Mouse (Mus musculus) B cell, adult (primary cell): ENCODE results near the gene Fopnl. TPM values are rescaled to one million over a fixed set of nuclear protein-coding genes. Genes with fewer than 3 reads are reported as not detected.

ENCODE experiments used
- total RNA-seq: library from RNA; stranded (reverse); gene quantifications from 4 replicates; pipeline ENCODE4 v1.2.4, GENCODE M21; 2023; ENCODE audit not compliant: inconsistent age

The Fopnl gene
- 32.9 to 38.6 TPM (median 34.7 TPM) in 4 replicates for total RNA-seq

DNA sequence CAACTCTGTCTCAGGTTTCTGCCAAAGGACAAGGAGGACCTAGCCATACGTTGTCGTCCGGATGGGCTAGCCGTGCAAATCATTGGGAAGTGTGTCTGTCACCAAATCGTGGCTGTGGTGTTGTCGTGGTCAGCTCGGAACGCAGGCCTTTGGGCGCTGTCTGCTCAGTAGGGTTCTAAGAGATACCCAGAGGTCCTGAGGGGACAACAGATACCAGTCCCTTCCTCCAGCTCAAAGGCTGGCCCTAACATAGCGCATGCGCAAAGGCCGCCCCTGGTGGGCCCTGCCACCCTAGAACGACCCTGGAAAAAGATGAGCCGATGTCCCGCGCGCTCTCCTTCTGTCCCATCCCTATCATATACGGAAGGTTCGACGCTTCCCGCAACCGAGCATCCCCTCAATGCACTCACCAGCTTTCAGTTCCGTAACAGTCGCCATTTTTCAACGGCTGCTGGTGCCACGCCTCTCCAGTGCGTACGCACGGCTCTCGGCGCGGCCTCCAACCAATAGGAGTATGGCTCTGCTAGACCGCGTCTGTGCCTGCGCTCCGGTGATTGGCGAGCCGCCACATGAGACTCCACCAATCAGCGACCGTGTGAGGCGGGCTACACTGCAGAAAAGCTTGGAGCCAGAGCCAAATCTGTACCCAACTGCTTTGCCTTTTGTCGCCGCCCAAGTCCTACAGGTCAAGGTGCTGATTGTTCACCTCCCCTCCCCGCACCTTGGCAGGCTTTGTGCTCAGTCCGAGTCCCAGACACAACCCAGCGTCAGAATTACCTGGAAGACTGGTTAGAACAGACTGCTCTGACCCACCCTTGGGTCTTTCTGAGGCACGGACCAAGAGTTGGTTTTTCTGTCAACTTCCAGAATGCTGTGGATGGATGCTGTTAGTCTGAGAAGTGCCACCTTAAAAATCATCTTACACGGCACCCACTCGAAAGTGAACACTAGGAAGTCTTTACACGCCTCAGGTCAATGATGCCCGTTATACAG lies at the start of gene Fopnl:
Fopnl (minus strand) TSS at position 522 of the 993 bp plus-strand sequence.

GRCm38 (mm10) chr16:14361362-14362098 lies 44.3 kb upstream of the Fopnl start, which contains the start of gene Abcc1:
Gene Abcc1 (plus strand): TSS chr16:14361558.

DNA sequence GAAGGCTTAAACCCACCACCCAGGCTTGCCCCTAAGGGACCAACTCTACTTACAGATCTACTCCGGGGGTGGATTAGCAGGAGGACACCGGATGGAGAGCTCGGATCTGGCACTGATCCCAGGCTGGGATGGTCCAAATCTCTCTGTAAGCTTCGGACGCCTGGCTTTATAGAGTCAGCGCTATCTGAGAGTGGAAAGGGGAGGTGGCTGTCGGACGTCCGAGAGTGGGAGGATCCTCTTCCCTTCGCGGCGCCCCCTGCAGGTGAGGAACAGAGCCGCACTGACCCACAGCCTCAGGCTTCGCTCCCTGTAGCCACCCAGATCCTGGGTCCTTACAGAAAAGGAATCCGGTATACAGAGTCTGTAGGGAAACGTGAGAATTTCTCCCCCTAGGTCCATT lies 26.0 kb downstream of the Fopnl start, which contains the start of gene Myh11:
Myh11 (minus strand) TSS at position 150 of the 400 bp plus-strand sequence.

Other genes with a start within 250 kb of the Fopnl start
- gene Nde1, start 154.1 kb downstream of the Fopnl start, total RNA-seq, result 37.0 to 49.3 TPM (median 43.7 TPM) in 4 replicates
- 66.2 to 71.7 TPM (median 69.6 TPM) in 4 replicates for gene Marf1, start 154.1 kb downstream of the Fopnl start, total RNA-seq
- gene Myh11, start 26.0 kb downstream of the Fopnl start, total RNA-seq, result 0.21 TPM in 1 of 4 replicates, not detected in the others
- gene Abcc1, start 44.2 kb upstream of the Fopnl start, total RNA-seq, result 38.6 to 56.3 TPM (median 48.4 TPM) in 4 replicates
- gene A630010A05Rik, start 244.9 kb upstream of the Fopnl start, total RNA-seq, result not detected in 4 replicates